Mouse (Mus musculus) forebrain, embryonic 10.5 days (tissue): Measurements from ENCODE around the gene Get4. TPM values are rescaled to one million over a fixed set of nuclear protein-coding genes. Genes with fewer than 3 reads are reported as not detected.

Source experiments
- DNase-seq: peaks from one replicate; pipeline ENCODE4 v3.0.0-alpha.2; 2017; ENCODE audit warnings: low spot score; ENCODE audit errors: extremely low spot score
- H3K27ac ChIP-seq: fragments of 300-500 bp; sonication (generic); 2 replicates; pipeline ENCODE4 v1.5.1; 2016; ENCODE audit warnings: mild to moderate bottlenecking
- H3K27me3 ChIP-seq: fragments of 300-500 bp; sonication (generic); 2 replicates; pipeline ENCODE4 v1.6.1; 2016; ENCODE audit warnings: mild to moderate bottlenecking; ENCODE audit not compliant: poor library complexity, severe bottlenecking
- H3K36me3 ChIP-seq: fragments of 300-500 bp; sonication (generic); replicated peaks from 2 replicates; pipeline ENCODE4 v1.6.1; 2016; ENCODE audit warnings: mild to moderate bottlenecking, moderate library complexity
- H3K4me1 ChIP-seq: fragments of 300-500 bp; sonication (generic); 2 replicates; pipeline ENCODE4 v1.6.1; 2016
- H3K4me3 ChIP-seq: fragments of 300-500 bp; sonication (generic); 2 replicates; pipeline ENCODE4 v1.5.1; 2016; ENCODE audit warnings: mild to moderate bottlenecking, moderate library complexity
- H3K9me3 ChIP-seq: fragments of 300-500 bp; sonication (generic); 2 replicates; pipeline ENCODE4 v1.6.1; 2016; ENCODE audit warnings: mild to moderate bottlenecking, moderate library complexity
- WGBS: fragments of 180-500 bp; shearing (Covaris S2); methylation state at CpG from one replicate; pipeline ENCODE4 v1.1.7; 2016; 5-methylcytosine and 5-hydroxymethylcytosine counted together
- polyA plus RNA-seq: library from polyadenylated mRNA; unstranded; fragments of >200 nt; fragmentation: Nextera tagmentation; extraction: Ambion mirVana; gene quantifications from 2 replicates; pipeline ENCODE4 v1.2.1, GENCODE M21; 2016

The Get4 gene
- polyA plus RNA-seq, 1 experiment from 2014 or later, result 187 TPM

- Histone ChIP-seq H3K27me3 (no peaks in the 10 kb centered on the region), H3K4me1 (no peaks in the 10 kb centered on the region), H3K4me3 (no peak overlapping the region), H3K36me3 (peaks cover 81% of the 10 kb centered on the region), H3K27ac (no peak overlapping the region), H3K9me3 (no peaks in the 10 kb centered on the region)
- WGBS, result 89% methylated on average over 4 of the region's 4 CpGs
- DNase-seq, result no peak
Observed at GRCm38 (mm10) chr5:139220610-139221009, 31.5 kb upstream of the Get4 start.

GRCm38 (mm10) chr5:139223331-139223730 is 28.8 kb upstream of the Get4 start:
- Histone ChIP-seq H3K4me1 (no peaks in the 10 kb centered on the region), H3K9me3 (no peaks in the 10 kb centered on the region), H3K4me3 (no peak overlapping the region), H3K27me3 (no peaks in the 10 kb centered on the region), H3K36me3 (peaks cover 89% of the 10 kb centered on the region), H3K27ac (no peak overlapping the region)
- no peak for DNase-seq
- WGBS, result 97% methylated on average over 10 of the region's 10 CpGs

- Histone ChIP-seq H3K4me1 (no peaks in the 10 kb centered on the region), H3K36me3 (peaks cover 100% of the 10 kb centered on the region), H3K27ac (no peak overlapping the region), H3K27me3 (no peaks in the 10 kb centered on the region), H3K4me3 (no peak overlapping the region), H3K9me3 (no peaks in the 10 kb centered on the region)
- DNase-seq, result no peak
- 95% methylated on average over 4 of the region's 4 CpGs for WGBS
Observed at GRCm38 (mm10) chr5:139227236-139227635, 24.9 kb upstream of the Get4 start.

- H3K36me3 ChIP-seq, result peaks cover 100% of the 10 kb centered on the region
- DNase-seq, result no peak
- 100% methylated on average over 2 of the region's 2 CpGs for WGBS
- H3K9me3 ChIP-seq, result no peaks in the 10 kb centered on the region
- no peak overlapping the region for H3K27ac ChIP-seq
- no peaks in the 10 kb centered on the region for H3K27me3 ChIP-seq
- H3K4me3 ChIP-seq, result no peak overlapping the region
- H3K4me1 ChIP-seq, result no peaks in the 10 kb centered on the region
Observed at GRCm38 (mm10) chr5:139227645-139228044, 24.5 kb upstream of the Get4 start.

GRCm38 (mm10) chr5:139228318-139228717 is 23.8 kb upstream of the Get4 start:
- no peaks in the 10 kb centered on the region for H3K27me3 ChIP-seq
- H3K36me3 ChIP-seq, result peaks cover 100% of the 10 kb centered on the region
- no peak overlapping the region for H3K4me3 ChIP-seq
- no peaks in the 10 kb centered on the region for H3K4me1 ChIP-seq
- no peaks in the 10 kb centered on the region for H3K9me3 ChIP-seq
- no peak for DNase-seq
- H3K27ac ChIP-seq, result no peak overlapping the region
- 91% methylated on average over 3 of the region's 3 CpGs for WGBS

GRCm38 (mm10) chr5:139229716-139230115 is 22.4 kb upstream of the Get4 start:
- 96% methylated on average over 3 of the region's 3 CpGs for WGBS
- H3K27me3 ChIP-seq, result no peaks in the 10 kb centered on the region

GRCm38 (mm10) chr5:139232083-139232482 is 20.0 kb upstream of the Get4 start:
- DNase-seq, result no peak
- Histone ChIP-seq H3K36me3 (peaks cover 100% of the 10 kb centered on the region), H3K9me3 (no peaks in the 10 kb centered on the region), H3K27ac (no peak overlapping the region), H3K4me1 (no peaks in the 10 kb centered on the region), H3K27me3 (no peaks in the 10 kb centered on the region), H3K4me3 (no peak overlapping the region)
- 91% methylated on average over 3 of the region's 3 CpGs for WGBS

More at GRCm38 (mm10) chr5:139229716-139230115, 22.4 kb upstream of the Get4 start:
- DNase-seq, result no peak
- no peak overlapping the region for H3K4me3 ChIP-seq
- no peaks in the 10 kb centered on the region for H3K9me3 ChIP-seq
- no peak overlapping the region for H3K27ac ChIP-seq
- no peaks in the 10 kb centered on the region for H3K4me1 ChIP-seq
- H3K36me3 ChIP-seq, result peaks cover 100% of the 10 kb centered on the region

- Histone ChIP-seq H3K36me3 (peaks cover 100% of the 10 kb centered on the region), H3K27ac (no peak overlapping the region)
Observed at GRCm38 (mm10) chr5:139234423-139234822, 17.7 kb upstream of the Get4 start.

GRCm38 (mm10) chr5:139237436-139237835 is 14.7 kb upstream of the Get4 start:
- 84% methylated on average over 4 of the region's 4 CpGs for WGBS
- no peak for DNase-seq
- Histone ChIP-seq H3K4me1 (no peaks in the 10 kb centered on the region), H3K27ac (no peak overlapping the region), H3K4me3 (no peak overlapping the region), H3K9me3 (no peaks in the 10 kb centered on the region), H3K27me3 (no peaks in the 10 kb centered on the region), H3K36me3 (peaks cover 100% of the 10 kb centered on the region)

More at GRCm38 (mm10) chr5:139234423-139234822, 17.7 kb upstream of the Get4 start:
- no peak overlapping the region for H3K4me3 ChIP-seq
- DNase-seq, result no peak
- 92% methylated on average over 4 of the region's 4 CpGs for WGBS
- H3K4me1 ChIP-seq, result no peaks in the 10 kb centered on the region
- no peaks in the 10 kb centered on the region for H3K27me3 ChIP-seq
- H3K9me3 ChIP-seq, result no peaks in the 10 kb centered on the region

- H3K4me1 ChIP-seq, result no peaks in the 10 kb centered on the region
- no peak for DNase-seq
- no peak overlapping the region for H3K27ac ChIP-seq
- peaks cover 100% of the 10 kb centered on the region for H3K36me3 ChIP-seq
- WGBS, result 94% methylated on average over 15 of the region's 15 CpGs
- no peaks in the 10 kb centered on the region for H3K27me3 ChIP-seq
- H3K9me3 ChIP-seq, result no peaks in the 10 kb centered on the region
- H3K4me3 ChIP-seq, result no peak overlapping the region
Observed at GRCm38 (mm10) chr5:139241022-139241761, 10.9 kb upstream of the Get4 start.

- Histone ChIP-seq H3K9me3 (no peaks in the 10 kb centered on the region), H3K36me3 (peaks cover 100% of the 10 kb centered on the region)
- DNase-seq, result no peak
Observed at GRCm38 (mm10) chr5:139243384-139243783, 8.7 kb upstream of the Get4 start.

GRCm38 (mm10) chr5:139247767-139248166 is 4.4 kb upstream of the Get4 start:
- no peak overlapping the region for H3K27ac ChIP-seq
- no peak for DNase-seq
- no peaks in the 10 kb centered on the region for H3K27me3 ChIP-seq
- no peak overlapping the region for H3K4me3 ChIP-seq
- peaks cover 7% of the 10 kb centered on the region for H3K4me1 ChIP-seq
- H3K9me3 ChIP-seq, result no peaks in the 10 kb centered on the region
- peaks cover 78% of the 10 kb centered on the region for H3K36me3 ChIP-seq
- 92% methylated on average over 3 of the region's 3 CpGs for WGBS

More at GRCm38 (mm10) chr5:139243384-139243783, 8.7 kb upstream of the Get4 start:
- Histone ChIP-seq H3K4me3 (no peak overlapping the region), H3K4me1 (no peaks in the 10 kb centered on the region), H3K27me3 (no peaks in the 10 kb centered on the region), H3K27ac (no peak overlapping the region)
- WGBS, result 84% methylated on average over 1 of the region's 1 CpGs

GRCm38 (mm10) chr5:139248846-139249245 is 3.3 kb upstream of the Get4 start:
- Histone ChIP-seq H3K4me3 (no peak overlapping the region), H3K9me3 (no peaks in the 10 kb centered on the region), H3K27ac (no peak overlapping the region), H3K4me1 (peaks cover 17% of the 10 kb centered on the region), H3K36me3 (peaks cover 68% of the 10 kb centered on the region), H3K27me3 (no peaks in the 10 kb centered on the region)
- no peak for DNase-seq
- 85% methylated on average over 3 of the region's 3 CpGs for WGBS
